In genomic region chr12:77076678-77077077, GRCm38 (mm10) we compare ENCODE assay signal across 27 mouse cellular contexts.
"Had no signal": no experiment of that assay in that cellular context is flagged by ENCODE, and none has a peak within 500 bp of the region (broad histone marks: within the 10 kb centered on the region; RNA-seq: fewer than 3 reads in every experiment).

No protein-coding gene starts in this region.

- H3K27ac ChIP-seq: embryonic facial prominence, embryonic 10.5 days; embryonic facial prominence, embryonic 12.5 days; embryonic facial prominence, embryonic 13.5 days; embryonic facial prominence, embryonic 15.5 days; forebrain, embryonic 10.5 days; forebrain, embryonic 13.5 days; forebrain, embryonic 15.5 days; gastrocnemius, adult 2 months; heart, adult 2 months had no signal

- H3K4me3 ChIP-seq: embryonic facial prominence, embryonic 10.5 days; embryonic facial prominence, embryonic 12.5 days; embryonic facial prominence, embryonic 13.5 days; embryonic facial prominence, embryonic 15.5 days; erythroblast, embryonic 14.5 days; forebrain, embryonic 10.5 days; forebrain, embryonic 13.5 days; forebrain, embryonic 15.5 days; gastrocnemius, adult 2 months; heart, adult 2 months had no signal

- H3K4me2 ChIP-seq: embryonic facial prominence, embryonic 12.5 days; embryonic facial prominence, embryonic 13.5 days; embryonic facial prominence, embryonic 15.5 days; forebrain, embryonic 13.5 days; forebrain, embryonic 15.5 days had no signal

- H3K27me3 ChIP-seq: embryonic facial prominence, embryonic 12.5 days; embryonic facial prominence, embryonic 13.5 days; embryonic facial prominence, embryonic 15.5 days; forebrain, embryonic 13.5 days; forebrain, embryonic 15.5 days had no signal

- H3K9me3 ChIP-seq: embryonic facial prominence, embryonic 10.5 days; embryonic facial prominence, embryonic 12.5 days; embryonic facial prominence, embryonic 13.5 days; embryonic facial prominence, embryonic 15.5 days; forebrain, embryonic 10.5 days; forebrain, embryonic 13.5 days; forebrain, embryonic 15.5 days had no signal

- DNase-seq: cerebellum, adult 8-10 months; cerebellum, adult 9-10 months; cerebellum, adult 9-11 months; cerebellum, postnatal 10 days; cerebellum, postnatal 14 days; cerebellum, postnatal 25 days; cerebellum, postnatal 36 days; embryo, embryonic 11 days; forebrain, postnatal 0 days; gastrocnemius, adult 2 months; gastrocnemius, postnatal 10 days; gastrocnemius, postnatal 14 days; gastrocnemius, postnatal 25 days; gastrocnemius, postnatal 36 days; heart, adult 11 months; heart, adult 18-20 months; heart, adult 2 months had no signal

- ATAC-seq: forebrain, embryonic 13.5 days; forebrain, embryonic 14.5 days; forebrain, embryonic 15.5 days; forebrain, embryonic 16.5 days; forebrain, postnatal 0 days had no signal

- H3K36me3 ChIP-seq: embryonic facial prominence, embryonic 10.5 days; embryonic facial prominence, embryonic 12.5 days; embryonic facial prominence, embryonic 13.5 days; embryonic facial prominence, embryonic 15.5 days; forebrain, embryonic 10.5 days; forebrain, embryonic 15.5 days had no signal

- H3K9ac ChIP-seq: embryonic facial prominence, embryonic 12.5 days; embryonic facial prominence, embryonic 13.5 days; embryonic facial prominence, embryonic 15.5 days; forebrain, embryonic 13.5 days; forebrain, embryonic 15.5 days; forebrain, postnatal 0 days had no signal

- H3K4me1 ChIP-seq: embryonic facial prominence, embryonic 10.5 days; embryonic facial prominence, embryonic 12.5 days; embryonic facial prominence, embryonic 13.5 days; embryonic facial prominence, embryonic 15.5 days; forebrain, embryonic 10.5 days; forebrain, embryonic 13.5 days; forebrain, embryonic 15.5 days had no signal
